Mouse (Mus musculus): ENCODE measurements around the gene Wdr72.

Wdr72 gene

DNA sequence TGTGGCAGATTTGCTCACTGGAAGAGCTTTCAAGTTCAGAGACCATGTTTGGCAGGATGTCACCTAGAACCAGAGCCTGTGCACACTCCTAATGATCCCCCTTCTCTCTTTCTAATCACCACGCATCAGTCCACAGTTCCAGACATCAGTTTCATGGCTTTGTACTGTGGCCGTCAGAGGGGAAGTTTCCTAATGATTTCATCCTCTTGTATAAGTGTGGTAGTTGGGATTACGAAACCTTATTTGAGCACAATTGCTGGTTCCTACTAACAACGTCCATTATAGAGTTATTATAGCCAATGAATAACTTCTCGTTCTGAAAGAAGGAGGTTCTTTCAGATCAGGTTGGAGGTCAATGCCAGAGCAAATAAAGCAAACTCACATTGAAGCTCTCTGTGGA is 131.1 kb downstream of the Wdr72 start:
- DNase-seq (ENCODE audit: low spot score in 2 of 2) = no peak

- no peak for DNase-seq (ENCODE audit: low spot score in 2 of 2)
Observed at GRCm38 (mm10) chr9:74248084-74248483, 137.9 kb downstream of the Wdr72 start.

DNA sequence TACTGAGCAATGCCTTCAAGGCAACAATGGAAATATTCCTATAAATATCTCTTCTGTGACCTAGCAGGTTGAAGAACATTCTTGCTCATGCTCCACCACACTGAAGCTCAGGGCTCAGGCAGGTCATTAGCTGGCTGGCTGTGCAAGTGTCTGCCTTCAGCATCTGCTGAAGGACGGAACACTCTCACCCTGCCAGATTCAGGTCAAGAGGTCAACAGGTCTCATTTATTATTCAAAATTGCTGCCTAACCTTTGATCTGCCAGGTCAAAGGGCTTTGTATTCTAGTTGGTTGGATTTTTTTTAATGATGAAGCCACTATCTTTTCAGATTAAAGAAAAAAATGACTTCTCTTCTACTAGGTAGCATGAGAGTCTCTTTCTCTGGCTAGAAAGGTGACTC is 139.3 kb downstream of the Wdr72 start:
- no peak for DNase-seq (ENCODE audit: low spot score in 2 of 2)

GRCm38 (mm10) chr9:74250522-74250921 is 140.4 kb downstream of the Wdr72 start:
- no peak for DNase-seq (ENCODE audit: low spot score in 2 of 2)

DNA sequence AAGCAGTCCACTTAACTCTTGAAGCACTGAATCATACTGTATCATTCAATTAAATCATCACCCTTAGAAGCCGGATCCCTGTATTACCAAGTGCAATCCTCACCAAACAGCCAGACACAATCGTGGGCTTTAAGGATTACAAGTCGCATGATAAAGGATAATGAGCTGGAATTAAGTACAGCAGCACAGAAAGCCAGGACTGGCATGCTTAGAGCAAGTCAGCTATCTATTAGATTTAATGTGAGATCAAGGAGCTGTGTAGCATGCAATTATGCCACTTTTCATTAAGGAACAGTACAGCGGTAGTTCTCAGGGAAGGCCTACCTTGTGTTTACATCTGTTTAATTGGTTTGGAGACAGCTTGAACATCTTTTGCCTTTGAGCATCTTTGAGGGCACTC is 148.2 kb downstream of the Wdr72 start:
- no peak for DNase-seq (ENCODE audit: low spot score in 2 of 2)

- no peak for DNase-seq (ENCODE audit: low spot score in 2 of 2)
Observed at GRCm38 (mm10) chr9:74277752-74278385, 167.7 kb downstream of the Wdr72 start.

- DNase-seq (ENCODE audit: low spot score in 2 of 2) = no peak
Observed at GRCm38 (mm10) chr9:74282072-74282471, 171.9 kb downstream of the Wdr72 start.

DNA sequence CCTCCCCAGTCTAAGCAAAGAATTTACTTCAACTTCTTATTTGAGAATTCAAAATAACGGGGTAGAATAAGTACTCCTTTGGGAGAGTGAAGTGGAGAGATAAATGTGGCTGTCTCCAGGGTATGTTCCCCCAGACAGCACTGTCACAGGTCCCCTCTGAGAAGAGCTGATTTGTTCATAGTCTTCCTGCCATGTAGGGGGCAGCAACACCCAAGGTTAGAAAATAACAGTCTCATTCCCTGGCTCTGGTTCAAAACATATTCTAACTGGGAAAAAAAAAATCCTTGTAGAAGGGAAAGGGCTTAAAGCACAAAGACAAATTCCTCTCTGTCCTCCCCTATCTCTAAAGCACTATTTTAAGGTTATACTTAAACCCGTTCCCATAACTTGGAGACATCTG is 176.1 kb downstream of the Wdr72 start:
- no peak for DNase-seq (ENCODE audit: low spot score in 2 of 2)

DNA sequence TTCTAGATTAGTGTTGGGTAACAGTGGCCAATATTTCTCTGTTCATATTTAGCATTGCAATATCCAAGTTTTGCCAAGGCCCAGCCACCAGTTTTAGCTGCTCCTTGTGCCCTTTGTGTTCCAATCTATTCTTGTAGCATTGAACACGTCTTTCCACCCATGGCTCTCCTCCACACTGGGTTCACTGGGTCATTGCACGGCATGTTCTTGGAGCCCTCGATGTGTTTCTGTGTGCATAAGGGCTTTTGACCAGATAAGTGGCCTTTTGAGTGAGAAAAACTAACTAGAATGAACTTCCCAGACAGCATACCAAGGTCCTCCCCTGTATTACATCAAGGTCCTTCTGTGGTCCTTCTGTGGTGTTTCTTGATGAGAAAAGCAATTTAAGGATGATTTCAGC is 184.3 kb downstream of the Wdr72 start:
- peak in 1 of 2 experiments; percentile 7 for DNase-seq (ENCODE audit: low spot score in 2 of 2)

GRCm38 (mm10) chr9:74318771-74319170 is 208.6 kb downstream of the Wdr72 start:
- DNase-seq (ENCODE audit: low spot score in 2 of 2) = peak in 1 of 2 experiments; percentile 62

DNA sequence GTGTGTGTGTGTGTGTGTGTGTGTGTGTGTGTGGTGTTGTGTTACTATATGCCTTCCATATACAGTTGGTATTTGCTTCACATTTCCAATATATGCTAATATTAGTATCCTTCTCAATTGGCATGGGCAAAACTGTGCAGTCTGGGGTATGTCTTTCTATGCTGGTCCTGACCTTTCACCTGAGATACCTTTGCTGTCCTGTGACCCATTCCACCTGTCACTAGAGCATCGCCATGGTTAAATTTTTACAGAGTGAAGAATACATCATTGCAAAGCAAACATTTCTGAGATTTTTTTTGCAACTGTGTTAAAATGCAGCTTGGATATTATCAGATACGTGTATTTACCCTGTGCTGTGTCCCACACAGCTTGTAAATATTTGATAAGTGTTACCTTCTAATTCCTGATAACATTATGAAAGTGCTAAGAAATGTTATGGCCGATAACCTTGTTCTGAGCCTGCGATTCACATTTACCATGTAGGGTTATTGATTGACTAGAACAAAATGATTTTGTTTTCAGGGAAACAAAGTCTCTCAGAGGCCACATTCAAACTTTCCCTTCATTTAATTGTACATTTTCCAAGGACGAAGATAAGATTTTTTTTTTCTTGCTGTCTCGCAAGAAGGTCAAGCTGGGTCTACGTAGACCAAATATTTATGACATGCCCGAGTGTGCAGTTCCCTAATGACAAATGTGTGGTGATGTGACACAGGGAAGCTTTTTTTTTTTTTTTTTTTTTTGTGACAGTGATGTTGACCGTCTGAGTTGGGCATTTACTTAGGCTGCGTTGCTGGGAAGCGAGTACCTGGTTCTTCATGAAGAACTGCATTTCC is 214.2 kb downstream of the Wdr72 start:
- no peak for DNase-seq (ENCODE audit: low spot score in 2 of 2)

- DNase-seq (ENCODE audit: low spot score in 2 of 2) = no peak
Observed at GRCm38 (mm10) chr9:74324925-74325295, 214.8 kb downstream of the Wdr72 start.

DNA sequence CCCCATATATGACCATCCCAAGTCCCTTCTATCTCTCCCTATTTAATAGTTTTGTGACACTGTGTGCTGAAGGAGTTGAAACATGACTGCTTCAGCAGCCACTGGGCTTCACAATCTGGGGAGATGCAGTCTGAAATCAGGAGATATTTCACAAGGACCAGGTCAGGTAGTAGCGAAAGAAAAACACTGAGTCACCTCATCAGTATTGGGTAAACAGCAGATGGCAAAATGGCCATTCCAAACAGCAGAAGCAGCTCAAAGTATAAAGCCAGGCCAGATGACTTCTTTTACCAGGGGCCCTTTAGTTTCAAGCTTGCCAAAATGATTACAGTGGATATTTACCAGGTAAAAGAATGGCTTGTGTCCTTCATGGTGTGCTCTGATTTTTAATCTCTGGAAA is 215.8 kb downstream of the Wdr72 start:
- DNase-seq (ENCODE audit: low spot score in 2 of 2) = no peak

DNA sequence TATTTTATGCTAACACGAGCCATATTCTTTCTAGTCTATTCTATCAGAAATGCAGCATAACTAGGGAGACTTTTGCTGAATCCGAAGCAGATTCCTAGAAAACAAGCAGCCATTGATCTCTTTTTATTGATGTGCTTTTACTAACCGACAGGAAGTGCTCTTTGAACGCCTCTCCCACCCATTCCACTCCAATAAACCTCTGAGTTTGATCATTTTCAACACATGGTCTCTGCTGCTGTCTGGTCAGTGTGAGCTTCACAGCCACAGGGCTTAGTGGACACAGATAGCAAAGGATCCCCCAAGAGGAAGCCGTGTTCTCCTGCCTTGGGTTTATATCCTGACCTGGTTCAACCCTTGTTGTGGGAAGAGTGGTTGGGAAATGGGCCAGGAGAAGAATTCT is 218.7 kb downstream of the Wdr72 start:
- no peak for DNase-seq (ENCODE audit: low spot score in 2 of 2)

DNA sequence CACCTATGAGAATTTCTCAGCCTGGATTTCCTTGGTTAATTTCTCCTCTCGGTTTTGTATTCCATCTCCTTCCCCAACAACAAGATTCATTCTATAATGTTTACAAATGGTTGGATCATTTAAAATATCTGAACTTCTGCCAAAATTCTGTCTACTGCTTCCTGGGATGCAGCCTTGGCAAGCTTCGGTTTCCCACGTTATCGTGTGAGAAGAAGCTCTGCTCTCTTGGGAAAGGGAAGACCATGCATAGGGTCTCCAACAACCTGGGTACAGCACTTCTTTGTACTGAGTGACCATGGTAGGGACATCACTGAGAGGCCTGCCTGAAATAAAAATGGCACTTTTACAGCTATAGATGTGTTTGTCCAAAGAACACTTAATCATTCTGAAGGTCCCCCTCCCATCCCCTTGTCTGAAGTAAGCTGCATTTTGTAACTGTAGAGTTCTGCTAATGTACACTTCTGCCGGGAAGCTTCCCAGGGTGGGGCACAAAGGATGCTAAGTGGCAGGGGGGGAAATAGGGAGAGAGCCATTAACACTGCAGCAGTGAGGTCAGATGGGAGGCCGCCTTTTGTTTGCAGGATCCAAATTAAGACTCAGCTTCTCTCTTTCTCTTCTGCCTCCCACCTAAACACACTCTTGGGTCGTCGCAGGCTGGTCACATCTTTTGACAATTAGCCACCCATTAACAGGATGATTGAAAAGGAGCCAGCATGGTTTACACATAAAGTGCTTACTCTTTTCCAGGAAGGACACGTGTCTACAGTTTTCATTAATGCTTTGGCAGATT is 220.7 kb downstream of the Wdr72 start:
- no peak for DNase-seq (ENCODE audit: low spot score in 2 of 2)

- no peak for DNase-seq (ENCODE audit: low spot score in 2 of 2)
Observed at GRCm38 (mm10) chr9:74332321-74332720, 222.2 kb downstream of the Wdr72 start.

Data from urinary bladder, postnatal 36 days (tissue).